ENCODE assay signal across 12 mouse cellular contexts in genomic region chr14:93317393-93317792, GRCm38 (mm10).
DNase-seq lines count a peak whose midpoint lies in the region; ATAC-seq and TF ChIP-seq lines count a peak whose summit lies in the region.
"Had no signal": no experiment of that assay in that cellular context is flagged by ENCODE, and none has a peak within 500 bp of the region (broad histone marks: within the 10 kb centered on the region; RNA-seq: fewer than 3 reads in every experiment).

No protein-coding gene starts in this region.

- H3K9ac ChIP-seq in limb, embryonic 14.5 days (ENCODE audit: low read depth, low read length, severe bottlenecking): no peak overlapping the region

- H3K4me1 ChIP-seq in limb, embryonic 14.5 days (ENCODE audit: control insufficient read depth, insufficient read depth, low read length): no peaks in the 10 kb centered on the region
- H3K4me1 ChIP-seq in limb, embryonic 10.5 days: no peaks in the 10 kb centered on the region

- H3K27ac ChIP-seq in limb, embryonic 14.5 days (replicated peaks; ENCODE audit: low read depth, low read length): no peak overlapping the region
- H3K27ac ChIP-seq in limb, embryonic 10.5 days: no peak overlapping the region

- no peaks in the 10 kb centered on the region for H3K9me3 ChIP-seq in limb, embryonic 14.5 days (ENCODE audit: control insufficient read depth, low read length)
- no peaks in the 10 kb centered on the region for H3K9me3 ChIP-seq in limb, embryonic 10.5 days (replicated peaks)

- no peak for TF ChIP-seq POLR2A in limb, embryonic 14.5 days (IDR thresholded peaks at IDR 0.05; ENCODE audit: borderline replicate concordance, extremely low read depth, insufficient read depth, insufficient read length)

- no peaks in the 10 kb centered on the region for H3K27me3 ChIP-seq in limb, embryonic 14.5 days (ENCODE audit: control insufficient read depth, insufficient read depth, low read length)
- no peaks in the 10 kb centered on the region for H3K27me3 ChIP-seq in limb, embryonic 10.5 days (ENCODE audit: low read depth, poor library complexity, severe bottlenecking)

- H3K4me2 ChIP-seq in limb, embryonic 14.5 days (replicated peaks; ENCODE audit: low read depth, low read length, severe bottlenecking): no peak overlapping the region

- H3K4me3 ChIP-seq in limb, embryonic 14.5 days (replicated peaks; ENCODE audit: low read length): no peak overlapping the region
- no peak overlapping the region for H3K4me3 ChIP-seq in limb, embryonic 10.5 days

- H3K36me3 ChIP-seq in limb, embryonic 14.5 days (ENCODE audit: control insufficient read depth, insufficient read depth, low read length): no peaks in the 10 kb centered on the region
- H3K36me3 ChIP-seq in limb, embryonic 10.5 days: no peaks in the 10 kb centered on the region

- DNase-seq in frontal cortex, postnatal 14 days (ENCODE audit: low spot score in 2 of 2): no peak
- peak; percentile 29 for DNase-seq in limb, embryonic 14.5 days (ENCODE audit: low spot score)
- DNase-seq in limb, embryonic 10.5 days (ENCODE audit: low spot score): no peak
- peak; percentile 12 for DNase-seq in Muller cell, postnatal 12 days (ENCODE audit: inconsistent ontology term)
- peak; percentile 6 for DNase-seq in fibroblast of lung, adult 2 months (ENCODE audit: low read depth)
- no peak for DNase-seq in layer of hippocampus, postnatal 10 days (ENCODE audit: low spot score in 2 of 2)
- no peak for DNase-seq in neural tube, embryonic 10.5 days (ENCODE audit: extremely low spot score, low spot score)
- DNase-seq: lung, adult 18-20 months; right cerebral cortex, postnatal 4 days; thymus, postnatal 14 days had no signal

- peak; percentile 74 for ATAC-seq in frontal cortex, adult (ENCODE audit: low TSS enrichment)
- ATAC-seq in limb, embryonic 14.5 days (ENCODE audit: low FRiP score, low read depth): no peak
- ATAC-seq: inflammation-experienced regulatory T-cells, adult 6 months had no signal

Comparison
In these comparisons a context has a peak if more than half of its experiments do, and no peak if none do; other contexts are left out.
1. DNase-seq: peak in limb, embryonic 14.5 days (single experiment), Muller cell, postnatal 12 days (single experiment) and fibroblast of lung, adult 2 months (single experiment); none in frontal cortex, postnatal 14 days (0 of 2), limb, embryonic 10.5 days (single experiment), layer of hippocampus, postnatal 10 days (0 of 2) and neural tube, embryonic 10.5 days (single experiment).